Mouse (Mus musculus) ovary, postnatal 14 days (tissue): ENCODE results near the gene Dcaf1.
A peak's percentile ranks its signal among the peaks of the same experiment; 100 is the strongest.

Experiments used
- DNase-seq: peaks from one replicate; pipeline ENCODE4 v3.0.0; 2022; ENCODE audit warnings: low spot score

Dcaf1 gene

GRCm38 (mm10) chr9:106821618-106822380 lies at the start of gene Dcaf1:
Dcaf1 (plus strand) TSS chr9:106821874.
- DNase-seq: peak; percentile 73

- no peak for DNase-seq
Observed at GRCm38 (mm10) chr9:106776116-106776515, 45.6 kb upstream of the Dcaf1 start.

GRCm38 (mm10) chr9:106777423-106777822 lies 44.3 kb upstream of the Dcaf1 start:
- no peak for DNase-seq

- no peak for DNase-seq
Observed at GRCm38 (mm10) chr9:106778319-106778718, 43.4 kb upstream of the Dcaf1 start.

GRCm38 (mm10) chr9:106780086-106780485 lies 41.6 kb upstream of the Dcaf1 start:
- no peak for DNase-seq

GRCm38 (mm10) chr9:106783554-106783953 lies 38.1 kb upstream of the Dcaf1 start:
- DNase-seq: no peak

GRCm38 (mm10) chr9:106785206-106785605 lies 36.5 kb upstream of the Dcaf1 start:
- no peak for DNase-seq

- DNase-seq: no peak
Observed at GRCm38 (mm10) chr9:106787979-106788811, 33.5 kb upstream of the Dcaf1 start.

GRCm38 (mm10) chr9:106788812-106789321 lies 32.8 kb upstream of the Dcaf1 start, which contains the start of gene Rad54l2:
Rad54l2 (minus strand) TSS chr9:106789194.
- DNase-seq: peak; percentile 86

GRCm38 (mm10) chr9:106789363-106789762 lies 32.3 kb upstream of the Dcaf1 start:
- DNase-seq: no peak

GRCm38 (mm10) chr9:106790831-106791230 lies 30.8 kb upstream of the Dcaf1 start:
- no peak for DNase-seq

GRCm38 (mm10) chr9:106806503-106806902 lies 15.2 kb upstream of the Dcaf1 start:
- no peak for DNase-seq

GRCm38 (mm10) chr9:106818191-106818590 lies 3.5 kb upstream of the Dcaf1 start:
- no peak for DNase-seq

GRCm38 (mm10) chr9:106819201-106819600 lies 2.5 kb upstream of the Dcaf1 start:
- no peak for DNase-seq

GRCm38 (mm10) chr9:106821050-106821617 lies 540 bp upstream of the Dcaf1 start:
- DNase-seq: no peak

- DNase-seq: peak; percentile 80
Observed at GRCm38 (mm10) chr9:106822381-106823104, 869 bp downstream of the Dcaf1 start.

- DNase-seq: no peak
Observed at GRCm38 (mm10) chr9:106840569-106840968, 18.9 kb downstream of the Dcaf1 start.

- DNase-seq: no peak
Observed at GRCm38 (mm10) chr9:106842800-106843199, 21.1 kb downstream of the Dcaf1 start.

GRCm38 (mm10) chr9:106856664-106857063 lies 35.0 kb downstream of the Dcaf1 start:
- DNase-seq: no peak

- no peak for DNase-seq
Observed at GRCm38 (mm10) chr9:106858036-106858435, 36.4 kb downstream of the Dcaf1 start.

GRCm38 (mm10) chr9:106874216-106874615 lies 52.5 kb downstream of the Dcaf1 start:
- DNase-seq: no peak

- no peak for DNase-seq
Observed at GRCm38 (mm10) chr9:106876666-106877065, 55.0 kb downstream of the Dcaf1 start.
